Mouse (Mus musculus) heart, embryonic 15.5 days (tissue): ENCODE data around the gene Fndc3a. TPM values are rescaled to one million over a fixed set of nuclear protein-coding genes. Genes with fewer than 3 reads are reported as not detected.
A peak's percentile ranks its signal among the peaks of the same experiment; 100 is the strongest.

Experiments used
- ATAC-seq: fragments of 200-750 bp; cut with Nextera tagmentation; replicated peaks from 2 replicates; pipeline ENCODE4 v1.8.0; 2017; ENCODE audit warnings: low read depth, moderate TSS enrichment; ENCODE audit not compliant: insufficient number of reproducible peaks, insufficient read depth, low FRiP score
- H3K27ac ChIP-seq: fragments of 300-500 bp; sonication (generic); 2 replicates; pipeline ENCODE4 v1.5.1; 2015; ENCODE audit warnings: mild to moderate bottlenecking, inconsistent platforms
- H3K27me3 ChIP-seq: fragments of 300-500 bp; sonication (generic); 2 replicates; pipeline ENCODE4 v1.6.1; 2015; ENCODE audit warnings: inconsistent platforms
- H3K36me3 ChIP-seq: fragments of 300-500 bp; sonication (generic); 2 replicates; pipeline ENCODE4 v1.6.1; 2015; ENCODE audit warnings: mild to moderate bottlenecking, inconsistent platforms
- H3K4me1 ChIP-seq: fragments of 300-500 bp; sonication (generic); replicated peaks from 2 replicates; pipeline ENCODE4 v1.6.1; 2015; ENCODE audit warnings: inconsistent platforms
- H3K4me2 ChIP-seq: fragments of 300-500 bp; sonication (generic); 2 replicates; pipeline ENCODE4 v1.6.1; 2015; ENCODE audit warnings: inconsistent platforms, mild to moderate bottlenecking, moderate library complexity
- H3K4me3 ChIP-seq: fragments of 300-500 bp; sonication (generic); 2 replicates; pipeline ENCODE4 v1.5.1; 2015; ENCODE audit warnings: mild to moderate bottlenecking, inconsistent platforms
- H3K9ac ChIP-seq: fragments of 300-500 bp; sonication (generic); 2 replicates; pipeline ENCODE4 v1.6.1; 2015; ENCODE audit warnings: mild to moderate bottlenecking, inconsistent platforms
- H3K9me3 ChIP-seq: fragments of 300-500 bp; sonication (generic); replicated peaks from 2 replicates; pipeline ENCODE4 v1.6.1; 2016; ENCODE audit warnings: inconsistent platforms
- WGBS: fragments of 180-500 bp; shearing (Covaris S2); methylation state at CpG from one replicate; pipeline ENCODE4 v1.1.7; 2015; ENCODE audit warnings: mixed read lengths; 5-methylcytosine and 5-hydroxymethylcytosine counted together
- polyA plus RNA-seq: library from polyadenylated mRNA; unstranded; fragments of >200 nt; fragmentation: Nextera tagmentation; extraction: Ambion mirVana; gene quantifications from 2 replicates; pipeline ENCODE4 v1.2.1, GENCODE M21; 2015

Gene Fndc3a
- 17.3 and 23.0 TPM in 2 replicates for polyA plus RNA-seq

- Histone ChIP-seq H3K4me1 (no peaks in the 10 kb centered on the region; the same call in 1 of the 2 replicates), H3K4me2 (peak within 1 kb of the TSS; percentile 81), H3K27me3 (no peaks in the 10 kb centered on the region), H3K9ac (peak within 1 kb of the TSS; percentile 84), H3K9me3 (no peaks in the 10 kb centered on the region), H3K27ac (peak within 1 kb of the TSS; percentile 90), H3K36me3 (no peaks in the 10 kb centered on the region), H3K4me3 (peak within 1 kb of the TSS; percentile 79)
- peak; percentile 93 for ATAC-seq
- WGBS, result under 1% methylated on average over 66 of the region's 82 CpGs
Measured at GRCm38 (mm10) chr14:72709710-72710340, at the start of gene Fndc3a. Fndc3a (minus strand) TSS chr14:72710003.

DNA sequence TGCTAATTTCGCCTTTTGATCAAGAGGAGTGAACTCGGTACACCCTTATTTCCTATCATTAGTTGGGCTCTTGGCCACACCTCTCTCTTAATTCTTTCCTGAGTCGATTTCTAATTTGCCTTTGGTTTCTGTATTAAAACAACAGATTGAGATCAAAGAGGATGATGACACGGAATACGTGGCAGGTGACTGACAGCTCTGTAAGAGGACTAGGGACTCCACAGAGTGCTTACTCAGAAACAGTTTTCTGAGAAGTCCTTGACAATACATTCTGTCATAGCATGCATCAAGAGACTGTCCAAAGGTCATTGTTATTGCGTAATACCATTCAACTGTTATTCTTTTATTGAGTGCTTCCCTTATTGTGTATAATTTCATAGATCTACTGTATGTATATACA, 43.1 kb upstream of the Fndc3a start:
- WGBS, result 75% methylated on average over 6 of the region's 6 CpGs
- Histone ChIP-seq H3K27me3 (no peaks in the 10 kb centered on the region), H3K36me3 (no peaks in the 10 kb centered on the region), H3K9ac (no peak overlapping the region), H3K27ac (no peak overlapping the region), H3K4me3 (no peak overlapping the region), H3K9me3 (no peaks in the 10 kb centered on the region), H3K4me1 (no peaks in the 10 kb centered on the region), H3K4me2 (no peak overlapping the region)
- ATAC-seq, result no peak

DNA sequence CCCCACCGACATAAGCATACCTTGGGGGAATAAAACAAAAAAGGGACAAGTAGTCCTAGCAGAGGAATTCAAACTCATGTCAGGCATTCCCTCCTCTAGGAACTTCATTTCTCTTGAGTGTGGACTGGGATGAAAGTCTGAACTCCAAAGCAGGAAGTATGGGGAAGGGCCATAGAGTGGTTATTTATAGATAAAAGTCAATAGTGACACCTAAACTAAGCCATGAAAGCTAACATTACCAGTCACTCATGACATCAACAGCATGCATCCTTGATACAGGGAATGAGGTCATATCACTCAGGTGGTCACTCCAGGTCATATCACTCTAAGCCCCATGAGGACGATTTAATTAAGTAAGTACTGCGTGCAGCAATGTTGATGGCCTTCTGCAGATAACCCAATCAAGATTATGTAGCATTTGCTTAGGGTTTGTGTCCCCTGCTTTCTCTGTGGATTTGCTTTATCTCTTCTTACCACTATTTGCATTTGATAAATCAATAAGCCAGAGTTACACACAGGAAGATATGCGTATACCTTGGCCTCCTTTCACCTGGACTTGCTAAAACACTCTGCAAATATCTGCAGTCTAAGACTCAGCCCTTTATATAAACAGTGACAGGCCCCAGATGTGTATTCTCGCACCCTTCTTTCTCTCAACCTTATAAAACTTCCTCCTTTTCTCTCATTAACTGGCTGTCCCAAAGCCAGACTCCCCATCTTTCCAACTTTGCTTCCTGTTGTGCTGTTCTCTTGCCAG, 40.8 kb upstream of the Fndc3a start:
- WGBS, result 70% methylated on average over 5 of the region's 5 CpGs
- ATAC-seq, result no peak
- no peak overlapping the region for H3K4me2 ChIP-seq
- no peaks in the 10 kb centered on the region for H3K4me1 ChIP-seq
- no peaks in the 10 kb centered on the region for H3K27me3 ChIP-seq
- H3K36me3 ChIP-seq, result no peaks in the 10 kb centered on the region
- H3K4me3 ChIP-seq, result no peak overlapping the region
- no peak overlapping the region for H3K27ac ChIP-seq
- no peak overlapping the region for H3K9ac ChIP-seq
- H3K9me3 ChIP-seq, result no peaks in the 10 kb centered on the region

- ATAC-seq, result no peak
- Histone ChIP-seq H3K4me1 (no peaks in the 10 kb centered on the region), H3K9me3 (no peaks in the 10 kb centered on the region), H3K27ac (no peak overlapping the region), H3K27me3 (no peaks in the 10 kb centered on the region), H3K4me3 (no peak overlapping the region), H3K9ac (no peak overlapping the region), H3K36me3 (no peaks in the 10 kb centered on the region), H3K4me2 (no peak overlapping the region)
- WGBS, result 81% methylated on average over 5 of the region's 5 CpGs
Measured at GRCm38 (mm10) chr14:72748331-72748730, 38.5 kb upstream of the Fndc3a start.

DNA sequence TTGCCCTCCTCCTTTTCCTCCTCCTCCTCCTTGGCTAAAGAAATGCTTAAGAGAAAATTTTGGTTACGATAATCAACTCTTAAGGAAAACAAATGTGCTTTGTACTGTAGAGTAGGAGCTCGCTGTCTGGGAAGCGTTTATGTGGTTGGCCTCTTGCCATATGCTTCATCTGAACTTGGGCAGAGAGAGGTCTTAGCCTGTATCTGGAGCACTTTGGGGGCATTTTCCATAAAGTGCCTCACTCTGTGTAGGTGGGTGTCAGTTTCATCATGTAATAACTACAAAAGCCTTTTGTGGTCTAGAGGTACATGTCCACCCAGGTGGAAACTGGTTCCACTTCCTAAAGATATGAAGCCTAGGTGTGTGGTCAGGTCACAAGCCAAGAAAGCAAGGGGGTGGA, 31.9 kb upstream of the Fndc3a start:
- Histone ChIP-seq H3K36me3 (no peaks in the 10 kb centered on the region), H3K4me1 (no peaks in the 10 kb centered on the region), H3K4me3 (no peak overlapping the region), H3K4me2 (no peak overlapping the region), H3K9ac (no peak overlapping the region), H3K9me3 (no peaks in the 10 kb centered on the region), H3K27ac (no peak overlapping the region), H3K27me3 (no peaks in the 10 kb centered on the region)
- WGBS, result 47% methylated on average over 3 of the region's 3 CpGs
- no peak for ATAC-seq

DNA sequence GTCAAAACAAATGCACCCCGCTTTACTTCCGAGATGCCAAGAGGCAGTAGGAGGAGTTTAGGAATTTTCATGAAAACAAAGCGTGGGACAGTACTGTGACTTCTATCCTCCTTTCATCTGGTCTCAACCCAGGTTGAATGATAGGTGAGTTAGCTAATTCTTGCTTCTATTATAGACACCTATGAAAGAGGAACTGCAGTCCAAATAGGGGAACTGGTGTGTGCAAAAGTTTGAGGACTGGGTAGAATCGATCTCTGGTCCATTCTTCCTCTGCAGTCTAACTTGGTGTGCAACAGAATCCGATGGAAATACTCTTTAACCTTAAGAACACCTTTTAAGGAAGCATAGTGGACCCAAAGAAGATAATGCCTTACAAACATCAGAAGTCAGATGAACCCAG, 30.5 kb upstream of the Fndc3a start:
- H3K4me3 ChIP-seq, result no peak overlapping the region
- no peak overlapping the region for H3K9ac ChIP-seq
- H3K4me1 ChIP-seq, result no peaks in the 10 kb centered on the region
- H3K27ac ChIP-seq, result no peak overlapping the region
- ATAC-seq, result no peak
- no peaks in the 10 kb centered on the region for H3K36me3 ChIP-seq
- no peaks in the 10 kb centered on the region for H3K9me3 ChIP-seq
- H3K4me2 ChIP-seq, result no peak overlapping the region
- H3K27me3 ChIP-seq, result no peaks in the 10 kb centered on the region
- WGBS, result 83% methylated on average over 5 of the region's 5 CpGs

- no peak overlapping the region for H3K4me3 ChIP-seq
- H3K4me2 ChIP-seq, result no peak overlapping the region
- H3K36me3 ChIP-seq, result no peaks in the 10 kb centered on the region
- no peaks in the 10 kb centered on the region for H3K4me1 ChIP-seq
- H3K27ac ChIP-seq, result no peak overlapping the region
- ATAC-seq, result no peak
- no peak overlapping the region for H3K9ac ChIP-seq
- no peaks in the 10 kb centered on the region for H3K9me3 ChIP-seq
- no peaks in the 10 kb centered on the region for H3K27me3 ChIP-seq
- 62% methylated on average over 8 of the region's 8 CpGs for WGBS
Measured at GRCm38 (mm10) chr14:72739484-72740208, 29.8 kb upstream of the Fndc3a start.

- no peak for ATAC-seq
- Histone ChIP-seq H3K9me3 (no peaks in the 10 kb centered on the region), H3K4me3 (no peak overlapping the region), H3K27ac (no peak overlapping the region), H3K4me2 (no peak overlapping the region), H3K4me1 (no peaks in the 10 kb centered on the region), H3K36me3 (no peaks in the 10 kb centered on the region), H3K9ac (no peak overlapping the region), H3K27me3 (no peaks in the 10 kb centered on the region)
- WGBS, result 80% methylated on average over 4 of the region's 4 CpGs
Measured at GRCm38 (mm10) chr14:72738776-72739175, 29.0 kb upstream of the Fndc3a start.

DNA sequence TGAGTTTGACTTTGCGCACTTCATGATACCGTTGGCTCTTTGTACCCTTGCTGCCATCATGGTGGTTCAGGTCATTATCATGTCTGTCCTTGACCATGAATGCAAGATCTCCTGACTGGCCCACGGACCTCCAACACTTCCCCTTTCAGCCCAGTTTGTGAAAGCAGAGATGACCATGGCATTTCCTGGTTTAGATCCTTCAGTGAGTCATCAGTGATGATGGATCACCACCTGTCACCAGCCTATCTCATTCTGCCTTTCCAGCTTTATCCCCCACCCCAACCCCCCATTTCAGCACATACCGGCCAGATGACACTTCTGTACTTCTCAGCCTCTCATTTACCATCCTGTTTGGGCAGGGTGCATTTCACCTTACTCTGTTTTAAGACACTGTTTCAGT, 28.4 kb upstream of the Fndc3a start:
- WGBS, result 56% methylated on average over 4 of the region's 4 CpGs

DNA sequence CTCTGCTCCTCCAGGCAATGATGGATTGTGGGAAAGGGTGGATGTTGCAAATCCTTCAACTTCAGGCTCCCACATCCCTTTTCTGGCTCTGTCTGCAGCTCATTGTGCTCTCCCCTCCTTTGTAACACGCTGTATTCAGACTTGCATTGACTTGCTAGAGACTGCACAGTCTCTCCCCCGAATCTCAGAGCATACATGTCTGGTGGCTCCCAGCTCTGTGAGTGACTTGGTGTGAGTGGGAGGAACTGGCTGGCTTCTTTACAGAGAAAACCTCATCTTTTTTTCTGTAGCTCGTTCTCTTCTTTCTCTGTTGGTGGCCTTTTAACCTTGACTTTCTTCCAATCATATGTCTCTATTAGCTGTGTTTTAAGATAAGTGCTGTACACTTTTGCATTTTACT, 16.1 kb upstream of the Fndc3a start:
- no peak overlapping the region for H3K27ac ChIP-seq
- no peaks in the 10 kb centered on the region for H3K9me3 ChIP-seq
- 51% methylated on average over 3 of the region's 3 CpGs for WGBS
- no peaks in the 10 kb centered on the region for H3K27me3 ChIP-seq
- H3K4me2 ChIP-seq, result no peak overlapping the region
- ATAC-seq, result no peak
- H3K9ac ChIP-seq, result no peak overlapping the region
- H3K36me3 ChIP-seq, result no peaks in the 10 kb centered on the region
- H3K4me3 ChIP-seq, result no peak overlapping the region
- H3K4me1 ChIP-seq, result no peaks in the 10 kb centered on the region

More for the DNA sequence above, 28.4 kb upstream of the Fndc3a start:
- H3K9ac ChIP-seq, result no peak overlapping the region
- H3K4me3 ChIP-seq, result no peak overlapping the region
- ATAC-seq, result no peak
- no peak overlapping the region for H3K27ac ChIP-seq
- H3K36me3 ChIP-seq, result no peaks in the 10 kb centered on the region
- H3K4me1 ChIP-seq, result no peaks in the 10 kb centered on the region
- H3K9me3 ChIP-seq, result no peaks in the 10 kb centered on the region
- H3K4me2 ChIP-seq, result no peak overlapping the region
- no peaks in the 10 kb centered on the region for H3K27me3 ChIP-seq

GRCm38 (mm10) chr14:72722274-72723053, 12.7 kb upstream of the Fndc3a start:
- ATAC-seq, result no peak
- H3K27ac ChIP-seq, result no peak overlapping the region
- H3K4me2 ChIP-seq, result no peak overlapping the region
- H3K4me3 ChIP-seq, result no peak overlapping the region
- no peaks in the 10 kb centered on the region for H3K9me3 ChIP-seq
- WGBS, result 54% methylated on average over 3 of the region's 3 CpGs
- H3K4me1 ChIP-seq, result no peaks in the 10 kb centered on the region
- no peaks in the 10 kb centered on the region for H3K27me3 ChIP-seq
- no peak overlapping the region for H3K9ac ChIP-seq
- H3K36me3 ChIP-seq, result no peaks in the 10 kb centered on the region
